Mouse (Mus musculus): Measurements from ENCODE around the gene 4931422A03Rik.

GRCm38 (mm10) chr2:103934270-103934669 lies 93.9 kb downstream of the 4931422A03Rik start:
- no peak for TF ChIP-seq CTCF (IDR thresholded peaks at IDR 0.05; ENCODE audit: borderline replicate concordance, control insufficient read depth, extremely low read depth, insufficient read depth, low read length, poor library complexity)
- no peak for TF ChIP-seq POLR2A (IDR thresholded peaks at IDR 0.05; ENCODE audit: control insufficient read depth, extremely low read depth, insufficient read depth, low read length, poor library complexity)
